Mouse (Mus musculus): ENCODE results near the gene Bdh1. TPM values are rescaled to one million over a fixed set of nuclear protein-coding genes. Genes with fewer than 3 reads are reported as not detected.
"Not testable (repeated sequence)": the region's sequence is repeated elsewhere in the genome, so short reads cannot be mapped to it uniquely, and the experiment has no call there.

Gene Bdh1
- polyA plus RNA-seq (2014; fragmentation: Nextera tagmentation; extraction: Ambion mirVana) = 8.0 and 16.5 TPM in 2 replicates

- Histone ChIP-seq H3K4me2 (replicated peaks; ENCODE audit: low read depth, low read length) (no peak within 1 kb of the TSS), H3K36me3 (ENCODE audit: control insufficient read depth, insufficient read depth, low read length) (no peaks in the 10 kb centered on the region), H3K4me1 (ENCODE audit: control insufficient read depth, insufficient read depth, low read length) (no peaks in the 10 kb centered on the region), H3K4me3 (ENCODE audit: low read length) (no peak within 1 kb of the TSS), H3K27ac (ENCODE audit: low read depth, low read length) (no peak within 1 kb of the TSS), H3K27me3 (ENCODE audit: control insufficient read depth, insufficient read depth, low read length) (peaks cover 6% of the 10 kb centered on the region), H3K9me3 (ENCODE audit: control insufficient read depth, low read length) (no peaks in the 10 kb centered on the region), H3K9ac (ENCODE audit: low read depth, low read length) (no peak within 1 kb of the TSS)
- ATAC-seq (ENCODE audit: low FRiP score, low TSS enrichment) = no peak
- WGBS = 65% methylated on average over 9 of the region's 9 CpGs
Measured at GRCm38 (mm10) chr16:31422000-31422399, at the start of gene Bdh1. Gene Bdh1 (plus strand): TSS chr16:31422280.

GRCm38 (mm10) chr16:31372316-31372715 lies 49.8 kb upstream of the Bdh1 start:
- not testable (repeated sequence) for H3K4me3 ChIP-seq (ENCODE audit: low read length); H3K36me3 ChIP-seq (ENCODE audit: control insufficient read depth, insufficient read depth, low read length); H3K4me2 ChIP-seq (replicated peaks; ENCODE audit: low read depth, low read length); H3K27ac ChIP-seq (ENCODE audit: low read depth, low read length); H3K4me1 ChIP-seq (ENCODE audit: control insufficient read depth, insufficient read depth, low read length); H3K9me3 ChIP-seq (ENCODE audit: control insufficient read depth, low read length); ATAC-seq (ENCODE audit: low FRiP score, low TSS enrichment); H3K9ac ChIP-seq (ENCODE audit: low read depth, low read length); H3K27me3 ChIP-seq (ENCODE audit: control insufficient read depth, insufficient read depth, low read length)
- WGBS = 79% methylated on average over 3 of the region's 3 CpGs

GRCm38 (mm10) chr16:31375877-31376582 lies 46.0 kb upstream of the Bdh1 start:
- H3K4me1 ChIP-seq (ENCODE audit: control insufficient read depth, insufficient read depth, low read length); H3K4me2 ChIP-seq (replicated peaks; ENCODE audit: low read depth, low read length); ATAC-seq (ENCODE audit: low FRiP score, low TSS enrichment); H3K27ac ChIP-seq (ENCODE audit: low read depth, low read length); H3K4me3 ChIP-seq (ENCODE audit: low read length); H3K9me3 ChIP-seq (ENCODE audit: control insufficient read depth, low read length); H3K36me3 ChIP-seq (ENCODE audit: control insufficient read depth, insufficient read depth, low read length); H3K27me3 ChIP-seq (ENCODE audit: control insufficient read depth, insufficient read depth, low read length); H3K9ac ChIP-seq (ENCODE audit: low read depth, low read length): not testable (repeated sequence)
- 80% methylated on average over 4 of the region's 4 CpGs for WGBS

- H3K4me2 ChIP-seq (replicated peaks; ENCODE audit: low read depth, low read length); H3K4me3 ChIP-seq (ENCODE audit: low read length); H3K27me3 ChIP-seq (ENCODE audit: control insufficient read depth, insufficient read depth, low read length); H3K9me3 ChIP-seq (ENCODE audit: control insufficient read depth, low read length); ATAC-seq (ENCODE audit: low FRiP score, low TSS enrichment); H3K36me3 ChIP-seq (ENCODE audit: control insufficient read depth, insufficient read depth, low read length); H3K9ac ChIP-seq (ENCODE audit: low read depth, low read length); H3K27ac ChIP-seq (ENCODE audit: low read depth, low read length); H3K4me1 ChIP-seq (ENCODE audit: control insufficient read depth, insufficient read depth, low read length): not testable (repeated sequence)
- WGBS = 77% methylated on average over 3 of the region's 3 CpGs
Measured at GRCm38 (mm10) chr16:31388269-31388668, 33.8 kb upstream of the Bdh1 start.

- Histone ChIP-seq H3K36me3 (ENCODE audit: control insufficient read depth, insufficient read depth, low read length) (no peaks in the 10 kb centered on the region), H3K27me3 (ENCODE audit: control insufficient read depth, insufficient read depth, low read length) (no peaks in the 10 kb centered on the region), H3K27ac (ENCODE audit: low read depth, low read length) (no peak overlapping the region), H3K4me3 (ENCODE audit: low read length) (no peak overlapping the region), H3K4me2 (replicated peaks; ENCODE audit: low read depth, low read length) (no peak overlapping the region), H3K9ac (ENCODE audit: low read depth, low read length) (no peak overlapping the region), H3K4me1 (ENCODE audit: control insufficient read depth, insufficient read depth, low read length) (no peaks in the 10 kb centered on the region), H3K9me3 (ENCODE audit: control insufficient read depth, low read length) (peaks cover 3% of the 10 kb centered on the region; the same call in 1 of the 2 replicates)
- 72% methylated on average over 2 of the region's 2 CpGs for WGBS
- ATAC-seq (ENCODE audit: low FRiP score, low TSS enrichment) = no peak
Measured at GRCm38 (mm10) chr16:31399231-31399630, 22.8 kb upstream of the Bdh1 start.

- no peaks in the 10 kb centered on the region for H3K27me3 ChIP-seq (ENCODE audit: control insufficient read depth, insufficient read depth, low read length)
- 90% methylated on average over 11 of the region's 11 CpGs for WGBS
- no peak overlapping the region for H3K27ac ChIP-seq (ENCODE audit: low read depth, low read length)
- H3K4me2 ChIP-seq (replicated peaks; ENCODE audit: low read depth, low read length) = no peak overlapping the region
- H3K4me1 ChIP-seq (ENCODE audit: control insufficient read depth, insufficient read depth, low read length) = no peaks in the 10 kb centered on the region
- H3K9me3 ChIP-seq (ENCODE audit: control insufficient read depth, low read length) = peaks cover 3% of the 10 kb centered on the region; the same call in 1 of the 2 replicates
- ATAC-seq (ENCODE audit: low FRiP score, low TSS enrichment) = no peak
- H3K9ac ChIP-seq (ENCODE audit: low read depth, low read length) = no peak overlapping the region
- no peak overlapping the region for H3K4me3 ChIP-seq (ENCODE audit: low read length)
- H3K36me3 ChIP-seq (ENCODE audit: control insufficient read depth, insufficient read depth, low read length) = no peaks in the 10 kb centered on the region
Measured at GRCm38 (mm10) chr16:31400908-31401692, 21.0 kb upstream of the Bdh1 start.

- WGBS = 29% methylated on average over 8 of the region's 8 CpGs
- no peak overlapping the region for H3K4me3 ChIP-seq (ENCODE audit: low read length)
- no peak overlapping the region for H3K4me2 ChIP-seq (replicated peaks; ENCODE audit: low read depth, low read length)
- no peak for ATAC-seq (ENCODE audit: low FRiP score, low TSS enrichment)
- H3K27me3 ChIP-seq (ENCODE audit: control insufficient read depth, insufficient read depth, low read length) = no peaks in the 10 kb centered on the region
- no peaks in the 10 kb centered on the region for H3K4me1 ChIP-seq (ENCODE audit: control insufficient read depth, insufficient read depth, low read length)
- no peak overlapping the region for H3K27ac ChIP-seq (ENCODE audit: low read depth, low read length)
- no peaks in the 10 kb centered on the region for H3K36me3 ChIP-seq (ENCODE audit: control insufficient read depth, insufficient read depth, low read length)
- H3K9me3 ChIP-seq (ENCODE audit: control insufficient read depth, low read length) = peaks cover 3% of the 10 kb centered on the region; the same call in 1 of the 2 replicates
- H3K9ac ChIP-seq (ENCODE audit: low read depth, low read length) = no peak overlapping the region
Measured at GRCm38 (mm10) chr16:31402096-31402495, 20.0 kb upstream of the Bdh1 start.

- Histone ChIP-seq H3K9ac (ENCODE audit: low read depth, low read length) (no peak overlapping the region), H3K4me2 (replicated peaks; ENCODE audit: low read depth, low read length) (no peak overlapping the region), H3K4me1 (ENCODE audit: control insufficient read depth, insufficient read depth, low read length) (no peaks in the 10 kb centered on the region), H3K9me3 (ENCODE audit: control insufficient read depth, low read length) (no peaks in the 10 kb centered on the region), H3K4me3 (ENCODE audit: low read length) (no peak overlapping the region), H3K36me3 (ENCODE audit: control insufficient read depth, insufficient read depth, low read length) (no peaks in the 10 kb centered on the region), H3K27ac (ENCODE audit: low read depth, low read length) (no peak overlapping the region), H3K27me3 (ENCODE audit: control insufficient read depth, insufficient read depth, low read length) (no peaks in the 10 kb centered on the region)
- ATAC-seq (ENCODE audit: low FRiP score, low TSS enrichment) = no peak
- 86% methylated on average over 4 of the region's 4 CpGs for WGBS
Measured at GRCm38 (mm10) chr16:31403971-31404370, 18.1 kb upstream of the Bdh1 start.

GRCm38 (mm10) chr16:31405040-31405439 lies 17.0 kb upstream of the Bdh1 start:
- Histone ChIP-seq H3K4me1 (ENCODE audit: control insufficient read depth, insufficient read depth, low read length) (no peaks in the 10 kb centered on the region), H3K27me3 (ENCODE audit: control insufficient read depth, insufficient read depth, low read length) (no peaks in the 10 kb centered on the region), H3K4me3 (ENCODE audit: low read length) (no peak overlapping the region), H3K9ac (ENCODE audit: low read depth, low read length) (no peak overlapping the region), H3K9me3 (ENCODE audit: control insufficient read depth, low read length) (no peaks in the 10 kb centered on the region), H3K36me3 (ENCODE audit: control insufficient read depth, insufficient read depth, low read length) (no peaks in the 10 kb centered on the region), H3K4me2 (replicated peaks; ENCODE audit: low read depth, low read length) (no peak overlapping the region), H3K27ac (ENCODE audit: low read depth, low read length) (no peak overlapping the region)
- no peak for ATAC-seq (ENCODE audit: low FRiP score, low TSS enrichment)
- 82% methylated on average over 1 of the region's 1 CpGs for WGBS

Measured in kidney, embryonic 14.5 days (tissue).